Mouse (Mus musculus): ENCODE measurements around the gene Rbfox1. TPM values are rescaled to one million over a fixed set of nuclear protein-coding genes. Genes with fewer than 3 reads are reported as not detected.

Rbfox1 gene
- 4.9 and 14.6 TPM in 2 replicates for polyA plus RNA-seq (2016; fragmentation: Nextera tagmentation; extraction: Ambion mirVana)

DNA sequence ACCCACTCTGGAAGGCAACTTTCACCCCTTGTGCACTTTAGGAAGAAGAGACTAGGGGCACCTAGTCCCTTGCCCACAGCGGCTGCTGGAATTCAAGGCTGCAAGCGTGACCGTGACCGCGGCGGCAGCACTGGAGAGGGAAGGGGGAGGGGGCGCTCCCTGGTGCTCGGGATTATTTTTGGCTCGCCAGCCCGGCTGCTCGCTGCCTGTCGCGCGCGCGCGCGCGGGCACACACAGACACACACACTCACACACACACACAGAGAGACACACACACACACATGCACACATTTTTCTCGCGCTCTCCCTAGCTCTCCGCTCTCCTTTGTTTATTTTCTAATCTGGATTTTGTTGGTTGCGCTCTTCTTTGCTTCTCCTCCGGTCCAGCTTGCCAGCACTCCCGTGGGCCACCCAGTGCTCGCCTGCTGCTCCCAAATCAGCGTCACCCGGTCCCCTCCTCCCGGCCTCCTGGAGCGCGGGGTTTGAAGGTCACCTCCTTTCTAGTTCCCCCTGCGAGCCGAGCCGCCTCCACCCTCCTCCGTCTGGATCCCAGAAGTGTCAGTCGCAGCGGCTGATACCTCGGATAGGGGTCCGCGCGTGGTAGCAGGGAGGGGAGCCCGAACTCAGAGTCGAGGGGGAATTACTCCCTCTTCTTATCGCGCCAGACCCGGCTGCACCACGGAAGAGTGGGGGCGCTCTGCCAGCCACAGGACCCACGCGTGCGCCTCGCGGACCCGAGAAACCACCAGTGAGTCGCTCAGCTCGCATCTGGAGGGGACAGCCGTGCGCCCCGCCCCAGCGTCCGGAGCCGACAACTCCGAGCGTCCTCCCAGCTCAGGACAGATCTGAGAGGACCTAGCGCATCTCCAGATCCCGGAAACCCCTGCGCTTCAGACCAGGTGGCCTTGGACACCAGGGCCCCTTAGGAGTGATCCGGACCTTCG, at the start of gene Rbfox1:
TSS of gene Rbfox1 (plus strand) at position 610 of the 944 bp plus-strand sequence.
- peak within 1 kb of the TSS; percentile 60 for H3K4me3 ChIP-seq

DNA sequence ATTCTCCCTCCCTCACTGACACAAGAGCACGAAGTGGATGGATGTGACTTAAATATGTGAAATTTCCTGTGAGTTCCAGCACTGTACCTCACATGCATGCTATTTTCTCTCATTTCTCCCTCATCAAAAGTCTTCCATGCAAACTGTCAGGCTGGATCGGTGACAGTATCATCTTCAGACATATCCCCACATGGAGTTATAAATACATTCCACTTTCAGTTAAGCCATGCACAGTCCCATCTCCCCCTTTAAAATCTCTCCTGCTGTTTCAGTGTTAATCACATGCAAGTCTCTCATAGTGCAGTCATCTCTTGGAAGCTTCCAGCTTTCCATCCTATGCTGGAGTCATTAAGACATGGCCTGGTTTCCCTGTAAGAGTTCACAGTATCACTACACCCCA, 48.4 kb upstream of the Rbfox1 start:
- no peaks in the 10 kb centered on the region for H3K36me3 ChIP-seq
- H3K4me1 ChIP-seq (replicated peaks), result no peaks in the 10 kb centered on the region
- WGBS, result 89% methylated on average over 2 of the region's 2 CpGs
- H3K27me3 ChIP-seq (ENCODE audit: insufficient read depth, poor library complexity, severe bottlenecking), result no peaks in the 10 kb centered on the region
- no peak overlapping the region for H3K4me3 ChIP-seq
- no peak overlapping the region for H3K27ac ChIP-seq
- H3K9me3 ChIP-seq, result no peaks in the 10 kb centered on the region
- DNase-seq (ENCODE audit: low spot score), result no peak

More for the DNA sequence above, at the start of gene Rbfox1:
- Histone ChIP-seq H3K4me1 (replicated peaks) (peaks cover 12% of the 10 kb centered on the region), H3K36me3 (no peaks in the 10 kb centered on the region), H3K27ac (peak within 1 kb of the TSS; percentile 23; the same call in 1 of the 2 replicates), H3K9me3 (no peaks in the 10 kb centered on the region), H3K27me3 (ENCODE audit: insufficient read depth, poor library complexity, severe bottlenecking) (peaks cover 54% of the 10 kb centered on the region)
- peak; percentile 23 for DNase-seq (ENCODE audit: low spot score)
- under 1% methylated on average over 69 of the region's 69 CpGs for WGBS

DNA sequence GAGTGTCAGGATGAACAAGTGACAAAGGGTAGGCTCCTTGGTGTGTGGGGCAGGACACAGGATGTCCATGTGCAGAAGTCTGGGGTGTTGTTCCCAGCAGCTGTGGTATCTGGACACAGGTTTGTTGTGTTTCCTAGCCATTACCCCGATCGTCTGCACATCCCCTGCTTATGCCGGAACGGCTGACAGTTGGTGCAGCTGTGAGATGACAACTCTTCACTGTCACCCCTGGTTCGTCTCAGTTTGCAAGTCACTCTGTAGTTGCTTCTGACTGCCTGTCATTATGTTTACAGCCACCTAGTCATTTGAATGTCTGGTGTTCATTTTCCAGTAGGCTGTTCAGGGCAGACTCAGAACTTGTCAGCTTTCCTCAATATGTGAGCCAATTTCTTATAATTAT, 44.0 kb upstream of the Rbfox1 start:
- Histone ChIP-seq H3K4me3 (no peak overlapping the region), H3K27me3 (ENCODE audit: insufficient read depth, poor library complexity, severe bottlenecking) (no peaks in the 10 kb centered on the region), H3K4me1 (replicated peaks) (no peaks in the 10 kb centered on the region), H3K9me3 (no peaks in the 10 kb centered on the region), H3K27ac (no peak overlapping the region), H3K36me3 (no peaks in the 10 kb centered on the region)
- WGBS, result 86% methylated on average over 5 of the region's 5 CpGs
- no peak for DNase-seq (ENCODE audit: low spot score)

DNA sequence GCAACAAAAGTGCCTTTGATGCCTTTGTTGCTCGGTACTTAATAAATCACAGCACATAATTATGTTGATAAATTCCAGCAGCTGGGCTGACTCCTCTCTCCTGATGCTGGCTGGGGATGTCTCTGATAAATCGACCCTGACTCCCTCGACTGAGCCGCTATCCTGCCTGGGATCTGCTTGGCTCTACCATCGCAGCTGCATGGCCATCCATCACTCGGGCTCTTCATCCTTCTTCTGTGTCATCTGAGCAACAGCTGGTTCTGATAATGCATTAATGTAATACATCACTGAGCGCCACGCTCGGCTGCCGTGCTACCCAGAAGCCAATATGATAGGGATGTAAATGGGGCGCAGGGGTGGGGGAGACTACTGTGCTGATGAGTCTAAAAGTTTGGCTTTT, 39.5 kb upstream of the Rbfox1 start:
- Histone ChIP-seq H3K9me3 (no peaks in the 10 kb centered on the region), H3K4me3 (no peak overlapping the region), H3K27ac (no peak overlapping the region), H3K36me3 (no peaks in the 10 kb centered on the region), H3K27me3 (ENCODE audit: insufficient read depth, poor library complexity, severe bottlenecking) (no peaks in the 10 kb centered on the region), H3K4me1 (replicated peaks) (peaks cover 11% of the 10 kb centered on the region)
- no peak for DNase-seq (ENCODE audit: low spot score)
- 71% methylated on average over 11 of the region's 11 CpGs for WGBS

DNA sequence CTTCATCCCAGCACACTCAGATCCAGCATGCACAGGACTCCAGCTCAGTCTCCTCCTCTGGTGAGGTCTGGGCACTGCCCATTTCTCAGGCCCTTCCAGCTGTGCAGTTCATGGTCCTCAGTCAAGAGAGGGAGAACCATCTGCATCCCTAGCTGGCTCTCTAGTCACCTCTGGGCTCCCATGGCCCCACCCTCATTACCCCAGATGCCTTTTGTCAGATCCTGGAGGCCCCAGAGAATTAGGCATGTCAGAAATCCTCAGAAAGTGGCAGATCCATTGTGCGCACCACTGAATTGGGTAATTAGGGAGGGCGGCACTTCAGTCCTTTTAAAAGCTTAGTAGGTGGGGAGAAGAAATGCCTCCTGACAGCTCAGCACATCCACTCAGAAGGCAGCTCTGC, 32.1 kb upstream of the Rbfox1 start:
- Histone ChIP-seq H3K27ac (no peak overlapping the region), H3K36me3 (no peaks in the 10 kb centered on the region), H3K4me3 (no peak overlapping the region), H3K4me1 (replicated peaks) (peaks cover 17% of the 10 kb centered on the region), H3K9me3 (no peaks in the 10 kb centered on the region), H3K27me3 (ENCODE audit: insufficient read depth, poor library complexity, severe bottlenecking) (no peaks in the 10 kb centered on the region)
- whole genome bisulfite sequencing, result 36% methylated on average over 2 of the region's 2 CpGs
- DNase-seq (ENCODE audit: low spot score), result peak; percentile 4

DNA sequence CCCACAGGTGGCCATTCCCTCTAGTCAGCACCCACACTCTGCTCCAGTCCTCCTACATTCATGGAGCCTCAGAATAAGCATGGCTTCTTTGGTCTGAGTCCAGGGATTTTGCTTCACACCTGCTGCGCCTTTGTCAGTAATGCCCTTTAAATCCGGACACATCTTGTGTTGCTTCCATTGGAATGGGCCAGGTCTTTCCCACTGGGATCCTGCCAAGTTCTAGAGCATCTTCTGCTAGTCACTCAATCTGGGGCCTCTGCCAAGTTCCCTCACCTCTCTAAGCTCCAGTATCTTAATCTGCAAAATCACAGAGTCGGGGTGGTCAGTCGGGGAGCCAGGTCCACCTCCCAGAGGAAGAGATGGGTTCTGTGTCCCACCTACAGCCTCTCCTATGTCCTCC, 20.8 kb upstream of the Rbfox1 start:
- WGBS, result 94% methylated on average over 4 of the region's 4 CpGs
- Histone ChIP-seq H3K9me3 (no peaks in the 10 kb centered on the region), H3K27me3 (ENCODE audit: insufficient read depth, poor library complexity, severe bottlenecking) (no peaks in the 10 kb centered on the region), H3K4me1 (replicated peaks) (no peaks in the 10 kb centered on the region), H3K36me3 (no peaks in the 10 kb centered on the region), H3K27ac (no peak overlapping the region), H3K4me3 (no peak overlapping the region)
- DNase-seq (ENCODE audit: low spot score), result no peak

DNA sequence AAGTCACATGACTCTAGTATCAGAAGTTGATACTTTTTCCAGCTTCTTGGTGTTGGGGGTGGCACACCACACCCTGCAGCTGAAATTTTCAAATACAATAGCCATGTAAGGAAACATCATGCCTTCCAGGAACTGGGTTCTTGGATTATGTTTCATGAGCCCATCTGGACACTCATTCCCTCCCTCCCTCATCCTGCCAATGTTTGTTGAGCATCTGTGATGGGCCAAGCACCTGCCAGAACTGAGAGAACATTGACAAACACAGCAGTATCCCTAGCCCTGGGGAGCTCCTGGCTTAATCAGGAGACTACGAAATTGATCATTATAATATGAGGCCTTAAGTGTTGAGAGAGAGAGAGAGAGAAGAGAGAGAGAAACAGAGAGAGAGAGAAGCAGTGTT, 18.2 kb upstream of the Rbfox1 start:
- no peak overlapping the region for H3K4me3 ChIP-seq
- no peaks in the 10 kb centered on the region for H3K4me1 ChIP-seq (replicated peaks)
- no peaks in the 10 kb centered on the region for H3K36me3 ChIP-seq
- DNase-seq (ENCODE audit: low spot score), result no peak
- 88% methylated on average over 1 of the region's 1 CpGs for WGBS
- H3K27ac ChIP-seq, result no peak overlapping the region
- no peaks in the 10 kb centered on the region for H3K27me3 ChIP-seq (ENCODE audit: insufficient read depth, poor library complexity, severe bottlenecking)
- no peaks in the 10 kb centered on the region for H3K9me3 ChIP-seq

DNA sequence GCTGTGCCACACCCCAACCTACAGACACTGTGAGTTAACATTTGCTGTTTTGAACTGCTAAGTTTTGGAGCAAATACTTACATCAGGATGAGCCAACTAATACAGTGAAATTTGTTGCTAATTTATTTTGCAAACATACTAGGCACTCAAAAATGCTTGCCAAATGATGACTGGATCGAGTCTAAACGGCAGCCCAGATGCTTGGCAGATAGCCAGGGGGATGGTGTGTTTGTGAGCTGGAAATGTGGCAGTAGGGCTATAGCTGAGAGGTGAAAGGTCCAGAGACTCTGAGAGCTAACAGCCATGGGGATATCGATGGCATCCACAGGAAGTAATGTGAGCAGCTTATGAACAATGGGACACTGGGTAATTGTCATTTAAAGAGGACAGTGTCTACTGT, 14.8 kb upstream of the Rbfox1 start:
- Histone ChIP-seq H3K27me3 (ENCODE audit: insufficient read depth, poor library complexity, severe bottlenecking) (no peaks in the 10 kb centered on the region), H3K36me3 (no peaks in the 10 kb centered on the region), H3K27ac (no peak overlapping the region), H3K4me3 (no peak overlapping the region), H3K9me3 (no peaks in the 10 kb centered on the region), H3K4me1 (replicated peaks) (no peaks in the 10 kb centered on the region)
- WGBS, result 77% methylated on average over 3 of the region's 3 CpGs
- no peak for DNase-seq (ENCODE audit: low spot score)

DNA sequence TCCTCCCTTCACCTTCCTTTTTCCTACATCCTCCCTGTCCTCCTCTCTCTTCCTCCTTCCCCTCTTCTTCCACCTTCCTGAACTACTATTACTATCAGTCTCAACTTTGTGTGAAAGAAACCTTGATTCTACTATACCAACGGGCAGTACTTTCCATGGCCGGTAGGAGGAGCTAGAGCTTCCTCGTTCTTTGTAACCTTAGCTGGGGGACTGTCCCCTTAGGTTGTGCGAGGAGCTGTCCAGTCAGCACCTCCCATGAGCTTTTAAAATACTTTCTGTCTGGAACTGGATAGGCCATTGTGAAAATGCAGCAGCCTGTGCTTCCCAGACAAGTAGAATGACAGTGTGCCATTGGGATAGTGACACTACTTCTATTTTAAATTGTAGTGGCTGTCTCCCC, 3.3 kb upstream of the Rbfox1 start:
- Histone ChIP-seq H3K27me3 (ENCODE audit: insufficient read depth, poor library complexity, severe bottlenecking) (peaks cover 41% of the 10 kb centered on the region), H3K36me3 (no peaks in the 10 kb centered on the region), H3K4me3 (no peak overlapping the region), H3K27ac (no peak overlapping the region), H3K9me3 (no peaks in the 10 kb centered on the region), H3K4me1 (replicated peaks) (peaks cover 12% of the 10 kb centered on the region)
- 0% methylated on average over 4 of the region's 4 CpGs for WGBS
- DNase-seq (ENCODE audit: low spot score), result peak; percentile 80

DNA sequence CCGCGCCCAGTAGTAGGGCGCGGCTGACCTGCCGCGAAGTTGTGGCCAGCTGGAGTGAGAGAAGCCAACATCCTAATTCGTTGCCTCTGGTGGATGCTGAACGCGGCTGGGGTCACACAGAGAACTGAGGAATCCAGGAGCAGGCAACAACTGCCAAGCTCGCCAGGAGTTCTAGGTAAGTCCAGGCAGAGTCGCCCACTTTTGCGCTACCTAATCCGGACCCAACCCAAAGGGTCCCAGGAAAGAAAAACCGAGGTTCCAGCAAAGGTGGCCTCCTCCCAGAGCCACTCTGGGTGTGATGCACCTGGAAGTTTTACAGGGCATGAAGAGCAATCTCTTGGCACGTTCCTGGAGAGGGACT, 515 bp downstream of the Rbfox1 start:
- H3K27ac ChIP-seq, result no peak overlapping the region
- H3K4me1 ChIP-seq (replicated peaks), result peaks cover 12% of the 10 kb centered on the region
- no peak for DNase-seq (ENCODE audit: low spot score)
- no peaks in the 10 kb centered on the region for H3K9me3 ChIP-seq
- H3K27me3 ChIP-seq (ENCODE audit: insufficient read depth, poor library complexity, severe bottlenecking), result peaks cover 54% of the 10 kb centered on the region
- H3K36me3 ChIP-seq, result no peaks in the 10 kb centered on the region
- H3K4me3 ChIP-seq, result peak overlapping the region; percentile 60
- WGBS, result 4% methylated on average over 15 of the region's 15 CpGs

DNA sequence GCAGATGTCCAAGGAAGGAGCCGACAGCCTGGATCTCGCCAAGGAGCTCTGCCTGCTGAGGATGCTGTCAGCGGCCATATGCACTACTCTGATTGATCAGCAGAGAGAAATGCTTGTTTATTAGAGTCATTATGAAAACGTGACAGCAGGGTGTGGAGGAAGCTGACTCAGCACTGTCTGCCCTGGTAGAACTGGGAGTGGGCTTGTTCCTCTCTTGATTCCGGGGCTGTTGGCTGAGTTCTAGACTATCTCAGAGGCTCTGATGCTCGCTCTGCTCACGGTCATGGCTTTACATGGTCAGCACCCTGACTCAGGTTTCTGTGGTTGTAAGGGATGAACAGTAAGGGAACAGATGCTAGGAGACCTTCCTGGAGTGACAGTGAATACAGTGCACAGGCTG, 10.4 kb downstream of the Rbfox1 start:
- no peaks in the 10 kb centered on the region for H3K36me3 ChIP-seq
- DNase-seq (ENCODE audit: low spot score), result no peak
- H3K9me3 ChIP-seq, result no peaks in the 10 kb centered on the region
- no peak overlapping the region for H3K27ac ChIP-seq
- H3K4me3 ChIP-seq, result no peak overlapping the region
- WGBS, result 78% methylated on average over 7 of the region's 7 CpGs
- H3K27me3 ChIP-seq (ENCODE audit: insufficient read depth, poor library complexity, severe bottlenecking), result no peaks in the 10 kb centered on the region
- H3K4me1 ChIP-seq (replicated peaks), result no peaks in the 10 kb centered on the region

DNA sequence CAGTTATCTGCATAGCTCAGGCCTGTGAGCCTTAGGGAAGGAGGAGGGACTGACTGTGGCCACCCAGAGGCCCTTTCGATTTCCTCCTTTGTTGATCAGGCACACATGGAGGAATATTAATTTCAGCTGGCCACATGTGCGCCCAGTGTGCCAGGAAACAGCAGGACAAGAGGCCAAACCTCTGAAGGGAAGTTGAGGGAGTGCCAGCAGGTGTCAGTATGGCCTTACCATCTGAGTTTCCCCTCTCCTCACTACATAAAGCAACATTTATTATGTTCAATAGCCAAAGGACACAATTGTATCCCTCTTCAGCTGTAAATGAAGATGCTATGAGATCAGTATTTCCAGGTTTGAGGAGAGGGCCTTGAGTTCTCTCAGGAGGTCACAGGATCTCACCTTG, 13.2 kb downstream of the Rbfox1 start:
- Histone ChIP-seq H3K27ac (no peak overlapping the region), H3K4me1 (replicated peaks) (no peaks in the 10 kb centered on the region), H3K36me3 (no peaks in the 10 kb centered on the region), H3K9me3 (no peaks in the 10 kb centered on the region), H3K27me3 (ENCODE audit: insufficient read depth, poor library complexity, severe bottlenecking) (no peaks in the 10 kb centered on the region), H3K4me3 (no peak overlapping the region)
- no peak for DNase-seq (ENCODE audit: low spot score)
- WGBS, result 54% methylated on average over 2 of the region's 2 CpGs

DNA sequence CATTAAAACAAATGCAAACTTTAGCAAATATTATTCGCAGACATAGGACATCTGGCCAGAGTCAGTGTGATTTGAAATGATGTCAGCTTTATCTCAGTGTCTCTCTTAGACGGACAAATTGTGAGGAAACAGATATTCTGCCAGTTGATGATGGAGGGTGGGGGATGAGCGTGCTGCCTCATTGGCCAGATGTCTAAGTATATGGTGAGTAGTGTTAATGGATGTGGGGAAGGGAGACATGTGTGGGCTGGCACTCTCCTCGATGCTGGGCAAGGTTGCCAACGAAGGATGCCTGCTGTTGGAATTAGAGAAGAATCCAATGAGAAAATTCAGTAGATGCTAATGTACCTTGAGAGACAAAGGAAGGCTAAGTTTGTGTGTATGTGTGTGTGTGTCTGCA, 25.6 kb downstream of the Rbfox1 start:
- Histone ChIP-seq H3K27me3 (ENCODE audit: insufficient read depth, poor library complexity, severe bottlenecking) (no peaks in the 10 kb centered on the region), H3K9me3 (no peaks in the 10 kb centered on the region), H3K36me3 (no peaks in the 10 kb centered on the region), H3K4me1 (replicated peaks) (peaks cover 12% of the 10 kb centered on the region; the same call in 1 of the 2 replicates), H3K4me3 (no peak overlapping the region), H3K27ac (no peak overlapping the region)
- 86% methylated on average over 5 of the region's 5 CpGs for WGBS
- DNase-seq (ENCODE audit: low spot score), result no peak

Data from hindbrain, embryonic 10.5 days (tissue).